Mouse (Mus musculus) CD8-positive naive resting alpha-beta T cell, adult 2 months (primary cell): ENCODE data around the gene Irf2.

ENCODE experiments used
- DNase-seq, 2 experiments: peaks; one replicate each; pipeline ENCODE4 v3.0.0; 2022; ENCODE audit warnings: low read depth in 2 of 2, low spot score in 2 of 2

Gene Irf2

GRCm38 (mm10) chr8:46754355-46754754, 14.8 kb downstream of the Irf2 start:
- DNase-seq = no peak

- peak; percentile 32 to 42 for DNase-seq
Measured at GRCm38 (mm10) chr8:46755731-46756333, 16.3 kb downstream of the Irf2 start.

- DNase-seq = no peak
Measured at GRCm38 (mm10) chr8:46757613-46758012, 18.1 kb downstream of the Irf2 start.

- no peak for DNase-seq
Measured at GRCm38 (mm10) chr8:46758131-46758530, 18.6 kb downstream of the Irf2 start.

GRCm38 (mm10) chr8:46758676-46759075, 19.1 kb downstream of the Irf2 start:
- DNase-seq = no peak

- DNase-seq = no peak
Measured at GRCm38 (mm10) chr8:46759562-46759961, 20.0 kb downstream of the Irf2 start.

- DNase-seq = no peak
Measured at GRCm38 (mm10) chr8:46760701-46761100, 21.2 kb downstream of the Irf2 start.

GRCm38 (mm10) chr8:46761454-46761853, 21.9 kb downstream of the Irf2 start:
- DNase-seq = no peak

GRCm38 (mm10) chr8:46769408-46770180, 30.1 kb downstream of the Irf2 start:
- no peak for DNase-seq

GRCm38 (mm10) chr8:46770905-46771516, 31.5 kb downstream of the Irf2 start:
- DNase-seq = no peak

- no peak for DNase-seq
Measured at GRCm38 (mm10) chr8:46772801-46773200, 33.3 kb downstream of the Irf2 start.

- DNase-seq = no peak
Measured at GRCm38 (mm10) chr8:46777760-46778460, 38.4 kb downstream of the Irf2 start.

GRCm38 (mm10) chr8:46781067-46781657, 41.6 kb downstream of the Irf2 start:
- no peak for DNase-seq

GRCm38 (mm10) chr8:46782254-46782653, 42.7 kb downstream of the Irf2 start:
- no peak for DNase-seq

- DNase-seq = no peak
Measured at GRCm38 (mm10) chr8:46785070-46785469, 45.5 kb downstream of the Irf2 start.

GRCm38 (mm10) chr8:46785926-46786325, 46.4 kb downstream of the Irf2 start:
- DNase-seq = no peak

GRCm38 (mm10) chr8:46789091-46789881, 49.8 kb downstream of the Irf2 start:
- DNase-seq = no peak

GRCm38 (mm10) chr8:46791664-46792371, 52.3 kb downstream of the Irf2 start:
- DNase-seq = no peak

- no peak for DNase-seq
Measured at GRCm38 (mm10) chr8:46792653-46793052, 53.1 kb downstream of the Irf2 start.

- no peak for DNase-seq
Measured at GRCm38 (mm10) chr8:46793248-46793647, 53.7 kb downstream of the Irf2 start.
